Mouse (Mus musculus) intestine, embryonic 14.5 days (tissue): Measurements from ENCODE around the gene Meltf. TPM values are rescaled to one million over a fixed set of nuclear protein-coding genes. Genes with fewer than 3 reads are reported as not detected.

ENCODE experiments used
- ATAC-seq: fragments of 200-750 bp; cut with Nextera tagmentation; replicated peaks from 2 replicates; pipeline ENCODE4 v1.8.0; 2017; ENCODE audit warnings: low read depth, moderate number of reproducible peaks, moderate TSS enrichment, moderate library complexity; ENCODE audit not compliant: low FRiP score, low TSS enrichment
- DNase-seq: peaks from one replicate; pipeline ENCODE4 v3.0.0-alpha.2; 2018; ENCODE audit warnings: low spot score
- H3K27ac ChIP-seq: fragments of 300-500 bp; sonication (generic); 2 replicates; pipeline ENCODE4 v1.5.1; 2014; ENCODE audit warnings: low read depth, mild to moderate bottlenecking, control low read depth
- H3K27me3 ChIP-seq: fragments of 300-500 bp; sonication (generic); replicated peaks from 2 replicates; pipeline ENCODE4 v1.6.1; 2014; ENCODE audit warnings: low read length, control low read depth; ENCODE audit not compliant: control insufficient read depth, insufficient read depth
- H3K36me3 ChIP-seq: fragments of 300-500 bp; sonication (generic); 2 replicates; pipeline ENCODE4 v1.6.1; 2014; ENCODE audit warnings: low read length, control low read depth; ENCODE audit not compliant: control insufficient read depth, insufficient read depth
- H3K4me1 ChIP-seq: fragments of 300-500 bp; sonication (generic); replicated peaks from 2 replicates; pipeline ENCODE4 v1.6.1; 2014; ENCODE audit warnings: low read length, control low read depth, mixed read lengths; ENCODE audit not compliant: control insufficient read depth, insufficient read depth
- H3K4me2 ChIP-seq: fragments of 300-500 bp; sonication (generic); 2 replicates; pipeline ENCODE4 v1.6.1; 2014; ENCODE audit warnings: low read length
- H3K4me3 ChIP-seq: fragments of 300-500 bp; sonication (generic); 2 replicates; pipeline ENCODE4 v1.5.1; 2014; ENCODE audit warnings: low read depth, low read length, control low read depth, mixed read lengths
- H3K9ac ChIP-seq: fragments of 300-500 bp; sonication (generic); 2 replicates; pipeline ENCODE4 v1.6.1; 2014; ENCODE audit warnings: mild to moderate bottlenecking, low read length
- H3K9me3 ChIP-seq: fragments of 300-500 bp; sonication (generic); 2 replicates; pipeline ENCODE4 v1.6.1; 2016; ENCODE audit warnings: low read length, control low read depth; ENCODE audit not compliant: control insufficient read depth
- WGBS: fragments of 180-500 bp; shearing (Covaris S2); extraction: QIAGEN DNeasy Blood & Tissue Kit; methylation state at CpG from one replicate; pipeline ENCODE4 v1.1.7; 2014; 5-methylcytosine and 5-hydroxymethylcytosine counted together
- polyA plus RNA-seq: library from polyadenylated mRNA; unstranded; fragments of >200 nt; fragmentation: Nextera tagmentation; extraction: Ambion mirVana; gene quantifications from 2 replicates; pipeline ENCODE4 v1.2.1, GENCODE M21; 2014

Meltf gene
- 0.12 and 0.16 TPM in 2 replicates for polyA plus RNA-seq

DNA sequence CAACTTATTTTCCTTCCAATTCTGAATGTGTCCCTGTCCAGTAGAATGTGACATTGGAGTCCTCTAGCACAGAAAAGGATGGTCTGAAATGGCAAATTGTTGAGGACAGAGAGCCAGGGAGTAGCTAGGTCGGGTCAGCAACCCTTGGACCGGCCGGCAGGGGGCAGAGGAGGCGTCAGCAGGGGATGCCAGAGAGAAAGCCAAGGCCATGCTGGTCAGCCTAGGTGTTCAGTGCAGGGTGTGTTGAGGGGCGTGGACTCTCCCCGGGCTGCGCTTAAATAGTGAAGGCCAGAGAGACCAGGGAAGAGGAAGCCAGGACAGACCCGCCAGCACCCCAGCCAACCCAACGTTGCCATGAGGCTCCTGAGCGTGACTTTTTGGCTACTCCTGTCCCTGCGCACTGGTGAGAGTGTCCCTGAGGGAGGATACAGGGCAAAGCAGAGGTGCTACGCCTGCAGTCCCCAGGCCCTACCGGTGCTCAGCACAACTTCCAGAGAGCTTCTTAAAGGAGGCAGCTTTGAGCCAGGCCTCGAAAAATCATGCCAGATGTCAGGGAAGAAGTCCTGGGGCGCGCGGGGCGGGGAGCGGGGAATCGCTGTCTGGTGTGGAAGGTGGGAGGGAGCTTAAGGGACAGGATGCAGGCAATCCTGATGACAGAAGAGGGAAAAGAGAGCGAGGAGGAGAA, at the start of gene Meltf:
Gene Meltf, plus strand, starts transcription at position 238 of the 685 bp plus-strand sequence.
- peak; percentile 89 for DNase-seq
- Histone ChIP-seq H3K4me3 (no peak within 1 kb of the TSS), H3K27ac (no peak within 1 kb of the TSS), H3K4me2 (peak within 1 kb of the TSS; percentile 28), H3K27me3 (no peaks in the 10 kb centered on the region), H3K9me3 (no peaks in the 10 kb centered on the region), H3K9ac (no peak within 1 kb of the TSS), H3K4me1 (no peaks in the 10 kb centered on the region), H3K36me3 (peaks cover 7% of the 10 kb centered on the region)
- peak; percentile 83 for ATAC-seq
- 25% methylated on average over 21 of the region's 21 CpGs for WGBS

DNA sequence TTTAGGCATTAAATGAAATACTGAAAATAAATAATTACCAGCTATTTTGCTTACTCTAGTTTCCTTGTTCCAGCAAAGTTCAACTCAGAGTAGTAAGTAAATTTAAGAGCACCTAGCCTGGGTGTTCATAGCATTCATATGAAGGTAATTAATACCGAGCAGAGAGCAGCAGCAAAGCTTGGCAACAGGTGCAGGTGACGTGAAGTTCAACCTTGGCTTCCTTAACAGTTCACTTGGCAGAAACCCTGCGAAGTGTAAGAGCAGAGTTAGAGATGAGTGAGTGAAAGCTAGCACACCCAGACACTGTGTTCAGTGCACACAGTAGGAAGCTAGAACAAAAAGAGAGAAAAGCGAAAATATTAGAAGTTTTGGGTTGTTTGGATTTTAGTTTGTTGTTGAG, 47.9 kb upstream of the Meltf start:
- Histone ChIP-seq H3K4me3 (no peak overlapping the region), H3K4me2 (no peak overlapping the region), H3K4me1 (no peaks in the 10 kb centered on the region), H3K27me3 (no peaks in the 10 kb centered on the region), H3K36me3 (peaks cover 13% of the 10 kb centered on the region), H3K9me3 (no peaks in the 10 kb centered on the region), H3K9ac (no peak overlapping the region), H3K27ac (no peak overlapping the region)
- WGBS = 90% methylated on average over 4 of the region's 4 CpGs
- DNase-seq = no peak
- no peak for ATAC-seq

DNA sequence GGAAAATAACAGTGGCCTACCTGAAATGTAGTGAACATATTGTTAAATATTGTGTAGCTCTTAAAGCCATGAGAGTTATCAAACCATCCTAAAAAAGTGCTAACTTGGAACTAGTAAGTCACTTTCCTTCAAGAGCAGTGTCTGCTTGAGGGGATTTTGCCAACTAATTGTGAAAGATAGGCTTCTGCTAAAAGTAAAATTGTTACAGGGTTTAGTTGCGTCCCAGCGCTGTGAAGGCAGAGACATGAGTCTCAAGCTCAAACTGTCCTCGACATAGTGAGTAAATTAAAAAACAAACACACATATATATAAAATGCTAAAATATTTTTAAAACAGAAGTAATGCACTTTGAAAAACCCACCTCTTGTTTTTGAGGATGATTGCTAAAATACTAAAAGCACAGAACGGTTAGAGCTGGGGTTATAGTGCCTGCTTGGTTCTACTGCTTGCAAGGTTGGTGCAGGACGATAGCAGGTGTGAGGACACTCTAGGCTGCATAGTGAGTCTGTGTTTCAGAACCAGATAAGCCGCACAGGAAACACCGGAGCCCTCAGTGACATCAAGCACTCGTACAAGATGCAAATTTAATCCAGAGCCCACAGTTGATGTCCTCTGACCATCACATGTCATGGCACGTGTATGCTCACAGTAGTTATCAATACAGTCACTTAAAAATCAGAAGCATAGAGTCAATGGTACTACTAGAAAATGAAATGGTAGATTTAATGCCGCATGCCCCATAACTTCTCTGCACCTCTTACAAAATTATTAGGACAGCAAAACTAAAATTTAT, 45.8 kb upstream of the Meltf start:
- H3K4me3 ChIP-seq = no peak overlapping the region
- H3K4me1 ChIP-seq = no peaks in the 10 kb centered on the region
- H3K4me2 ChIP-seq = no peak overlapping the region
- no peak for DNase-seq
- no peak overlapping the region for H3K9ac ChIP-seq
- H3K36me3 ChIP-seq = peaks cover 20% of the 10 kb centered on the region
- 93% methylated on average over 10 of the region's 10 CpGs for WGBS
- no peak for ATAC-seq
- no peak overlapping the region for H3K27ac ChIP-seq
- H3K27me3 ChIP-seq = no peaks in the 10 kb centered on the region
- H3K9me3 ChIP-seq = no peaks in the 10 kb centered on the region

DNA sequence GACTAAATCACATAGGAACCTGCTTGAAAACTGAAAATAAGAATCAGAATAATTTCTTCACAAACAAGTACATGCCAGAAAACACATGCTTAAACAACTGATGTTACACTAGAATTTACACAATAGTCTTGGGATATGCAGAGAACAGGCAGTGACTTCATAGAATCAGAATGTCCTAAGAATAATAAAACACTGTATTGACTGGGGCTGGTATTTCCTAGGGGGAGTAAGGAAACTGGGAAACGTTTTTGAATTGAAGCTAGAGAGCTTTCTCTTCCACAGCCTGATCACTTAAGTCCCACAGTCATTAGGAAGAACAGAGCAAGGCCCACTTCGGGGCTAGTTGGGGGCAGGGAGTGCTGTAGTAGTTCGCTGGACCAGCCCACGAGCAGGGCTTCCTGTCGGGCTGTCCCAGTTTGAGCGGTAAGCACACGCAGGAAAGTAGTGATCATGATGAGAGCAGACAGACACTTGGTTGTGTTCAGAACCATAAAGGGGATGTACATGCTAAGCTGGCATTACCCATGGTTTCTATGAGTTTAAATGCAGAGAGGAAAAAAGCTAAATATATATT, 44.5 kb upstream of the Meltf start:
- H3K9ac ChIP-seq = no peak overlapping the region
- H3K4me3 ChIP-seq = no peak overlapping the region
- H3K27me3 ChIP-seq = no peaks in the 10 kb centered on the region
- H3K4me1 ChIP-seq = no peaks in the 10 kb centered on the region
- DNase-seq (no peak), ATAC-seq (no peak)
- H3K36me3 ChIP-seq = peaks cover 31% of the 10 kb centered on the region
- no peak overlapping the region for H3K4me2 ChIP-seq
- whole genome bisulfite sequencing = 58% methylated on average over 7 of the region's 7 CpGs
- no peak overlapping the region for H3K27ac ChIP-seq
- no peaks in the 10 kb centered on the region for H3K9me3 ChIP-seq

DNA sequence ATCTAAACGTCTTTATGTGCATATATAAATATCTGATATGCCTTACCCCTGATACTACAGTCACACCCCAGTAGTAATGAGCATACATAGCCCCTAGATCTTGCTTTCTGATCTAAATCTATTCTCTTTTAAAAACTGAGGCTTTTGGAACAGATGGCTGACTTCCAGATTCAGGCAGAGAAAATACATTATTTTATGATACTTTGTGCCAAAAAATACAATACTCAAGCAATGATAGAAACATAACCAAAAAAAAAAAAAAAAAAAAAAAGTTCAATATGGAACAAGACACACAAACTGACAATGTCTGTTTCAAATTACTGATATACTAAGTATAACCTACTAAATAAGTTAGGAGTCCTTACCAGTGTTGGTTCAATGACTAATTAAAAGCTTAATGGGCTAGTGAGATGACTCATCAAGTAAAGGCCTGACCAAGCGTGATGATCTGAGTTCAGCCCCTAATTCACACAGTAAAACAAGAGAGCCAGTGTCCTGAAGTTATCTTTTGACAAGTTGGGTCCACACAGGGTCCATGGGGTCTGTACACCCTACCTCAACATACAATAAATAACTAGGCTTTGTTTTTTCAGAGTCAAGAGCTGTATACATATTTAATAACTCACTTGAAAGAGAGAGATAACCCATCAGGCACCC, 43.8 kb upstream of the Meltf start:
- H3K4me2 ChIP-seq = no peak overlapping the region
- no peak for DNase-seq
- WGBS = 75% methylated on average over 2 of the region's 2 CpGs
- H3K9ac ChIP-seq = no peak overlapping the region
- H3K9me3 ChIP-seq = no peaks in the 10 kb centered on the region
- no peaks in the 10 kb centered on the region for H3K27me3 ChIP-seq
- H3K4me3 ChIP-seq = no peak overlapping the region
- peaks cover 28% of the 10 kb centered on the region for H3K36me3 ChIP-seq
- H3K4me1 ChIP-seq = no peaks in the 10 kb centered on the region
- no peak overlapping the region for H3K27ac ChIP-seq
- ATAC-seq = no peak

DNA sequence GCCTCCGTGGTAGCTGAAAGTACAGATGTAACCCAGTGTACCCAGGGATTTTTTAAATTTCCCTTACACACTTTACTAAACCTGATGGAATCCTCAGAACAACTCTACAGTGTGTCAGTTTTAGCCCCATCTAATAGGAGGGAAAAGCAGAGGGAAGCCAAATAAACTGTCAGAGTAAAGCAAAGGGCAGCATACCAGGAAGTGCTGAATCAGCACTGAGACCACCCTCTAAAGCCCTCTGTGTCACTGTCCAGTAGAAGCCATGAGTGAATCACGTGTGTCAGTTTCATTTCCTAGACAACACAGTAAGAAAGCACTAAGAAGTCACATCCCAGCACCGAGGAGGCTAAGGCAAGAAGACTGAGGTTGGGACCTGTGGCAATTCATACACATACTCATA, 41.2 kb upstream of the Meltf start:
- H3K27ac ChIP-seq = no peak overlapping the region
- 86% methylated on average over 3 of the region's 3 CpGs for WGBS
- no peaks in the 10 kb centered on the region for H3K27me3 ChIP-seq
- DNase-seq = no peak
- ATAC-seq = no peak
- no peaks in the 10 kb centered on the region for H3K9me3 ChIP-seq
- H3K4me1 ChIP-seq = no peaks in the 10 kb centered on the region
- H3K4me2 ChIP-seq = no peak overlapping the region
- H3K9ac ChIP-seq = no peak overlapping the region
- no peak overlapping the region for H3K4me3 ChIP-seq
- H3K36me3 ChIP-seq = peaks cover 40% of the 10 kb centered on the region

DNA sequence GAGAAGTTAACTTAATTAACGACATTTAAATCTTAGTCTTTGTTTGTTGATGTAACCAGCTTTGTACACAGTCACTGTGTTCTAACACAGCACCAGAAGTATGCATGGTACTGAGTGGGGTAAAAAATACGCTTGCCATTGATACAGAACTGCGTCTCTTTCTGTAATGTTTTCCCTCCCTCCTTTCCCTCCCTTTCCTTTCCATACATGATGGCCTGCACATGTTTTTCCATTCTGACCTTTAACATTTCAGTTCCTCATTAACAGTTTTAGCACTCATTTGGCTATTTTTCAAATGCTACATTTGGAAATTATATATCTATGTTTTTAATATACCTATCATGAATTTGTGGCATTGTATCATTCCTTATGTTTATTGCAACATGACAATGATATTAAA, 34.4 kb upstream of the Meltf start:
- no peak overlapping the region for H3K4me3 ChIP-seq
- no peaks in the 10 kb centered on the region for H3K4me1 ChIP-seq
- H3K27me3 ChIP-seq = no peaks in the 10 kb centered on the region
- WGBS = 90% methylated on average over 3 of the region's 3 CpGs
- H3K9ac ChIP-seq = no peak overlapping the region
- H3K27ac ChIP-seq = no peak overlapping the region
- ATAC-seq (no peak), DNase-seq (no peak)
- no peaks in the 10 kb centered on the region for H3K9me3 ChIP-seq
- H3K36me3 ChIP-seq = peaks cover 37% of the 10 kb centered on the region
- no peak overlapping the region for H3K4me2 ChIP-seq

DNA sequence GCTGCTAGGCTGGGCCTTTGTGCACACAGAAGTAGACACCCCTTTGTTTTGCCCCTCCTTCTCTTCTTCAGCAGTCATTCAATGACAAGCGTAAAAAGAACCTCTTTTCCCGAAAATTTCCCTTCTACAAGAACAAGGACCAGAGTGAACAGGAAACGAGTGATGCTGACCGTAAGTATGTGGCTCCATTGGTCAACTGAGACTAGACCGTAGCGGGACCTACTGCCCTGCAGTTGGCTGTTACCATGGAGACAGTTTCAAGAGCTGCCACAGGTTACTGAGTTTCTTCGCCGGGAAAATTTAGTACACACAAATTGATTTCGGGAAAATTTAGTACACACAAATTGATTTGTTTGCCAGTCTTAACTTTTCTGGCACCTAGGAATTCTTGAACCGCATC, 31.8 kb upstream of the Meltf start:
- Histone ChIP-seq H3K27ac (no peak overlapping the region), H3K9ac (no peak overlapping the region), H3K36me3 (peaks cover 23% of the 10 kb centered on the region), H3K4me1 (no peaks in the 10 kb centered on the region), H3K9me3 (no peaks in the 10 kb centered on the region), H3K27me3 (no peaks in the 10 kb centered on the region), H3K4me3 (no peak overlapping the region), H3K4me2 (no peak overlapping the region)
- ATAC-seq (no peak), DNase-seq (no peak)
- WGBS = 87% methylated on average over 10 of the region's 10 CpGs
